Mouse (Mus musculus) brain, embryonic 14.5 days (tissue): ENCODE data around the gene Serpind1. TPM values are rescaled to one million over a fixed set of nuclear protein-coding genes. Genes with fewer than 3 reads are reported as not detected.
A peak's percentile ranks its signal among the peaks of the same experiment; 100 is the strongest.

ENCODE experiments used
- DNase-seq: peaks from one replicate; pipeline ENCODE4 v3.0.0-alpha.2; 2011; ENCODE audit warnings: low read depth
- CTCF ChIP-seq: fragments of 200-500 bp; IDR thresholded peaks from 2 replicates; pipeline ENCODE4 v1.5.1; 2012; ENCODE audit warnings: inconsistent platforms, mild to moderate bottlenecking, moderate library complexity, borderline replicate concordance; ENCODE audit not compliant: insufficient read depth, insufficient read length; ENCODE audit errors: extremely low read depth
- POLR2A ChIP-seq: fragments of 200-500 bp; IDR thresholded peaks from 2 replicates; pipeline ENCODE4 v1.6.1; 2012; ENCODE audit warnings: mild to moderate bottlenecking, inconsistent platforms, borderline replicate concordance; ENCODE audit not compliant: poor library complexity, insufficient read depth, insufficient read length, severe bottlenecking; ENCODE audit errors: extremely low read depth
- polyA plus RNA-seq: library from polyadenylated mRNA; depleted of rRNA; stranded (reverse); fragments of >200 nt; gene quantifications from 2 replicates; pipeline ENCODE4 v1.2.3, GENCODE M21; 2012; rRNA removed

Serpind1 gene
- 0.93 and 0.98 TPM in 2 replicates for polyA plus RNA-seq

GRCm38 (mm10) chr16:17331116-17331515 is at the start of gene Serpind1:
Serpind1 (plus strand) TSS chr16:17331371.
- TF ChIP-seq POLR2A (no peak), CTCF (no peak)

GRCm38 (mm10) chr16:17283151-17283550 is 48.0 kb upstream of the Serpind1 start:
- TF ChIP-seq CTCF: no peak
- TF ChIP-seq POLR2A: no peak
- no peak for DNase-seq

More at GRCm38 (mm10) chr16:17331116-17331515, at the start of gene Serpind1:
- no peak for DNase-seq

GRCm38 (mm10) chr16:17287103-17287502 is 44.1 kb upstream of the Serpind1 start:
- no peak for TF ChIP-seq POLR2A
- no peak for TF ChIP-seq CTCF
- DNase-seq: no peak

GRCm38 (mm10) chr16:17291016-17291415 is 40.2 kb upstream of the Serpind1 start:
- no peak for DNase-seq
- no peak for TF ChIP-seq POLR2A
- TF ChIP-seq CTCF: no peak

GRCm38 (mm10) chr16:17292751-17293150 is 38.4 kb upstream of the Serpind1 start:
- TF ChIP-seq CTCF: peak; percentile 97
- no peak for TF ChIP-seq POLR2A

GRCm38 (mm10) chr16:17300818-17301217 is 30.4 kb upstream of the Serpind1 start:
- no peak for DNase-seq
- no peak for TF ChIP-seq POLR2A
- TF ChIP-seq CTCF: no peak

More at GRCm38 (mm10) chr16:17292751-17293150, 38.4 kb upstream of the Serpind1 start:
- peak; percentile 74 for DNase-seq

- TF ChIP-seq POLR2A (no peak), CTCF (no peak)
- DNase-seq: no peak
These were observed 27.5 kb upstream of the Serpind1 start for GRCm38 (mm10) chr16:17303521-17304245.

GRCm38 (mm10) chr16:17307461-17307860 is 23.7 kb upstream of the Serpind1 start:
- no peak for DNase-seq
- TF ChIP-seq CTCF: no peak
- TF ChIP-seq POLR2A: no peak

- TF ChIP-seq POLR2A (no peak), CTCF (no peak)
These were observed 22.1 kb upstream of the Serpind1 start for GRCm38 (mm10) chr16:17309036-17309435.

GRCm38 (mm10) chr16:17312531-17312930 is 18.6 kb upstream of the Serpind1 start:
- DNase-seq: no peak
- TF ChIP-seq POLR2A (no peak), CTCF (no peak)

More at GRCm38 (mm10) chr16:17309036-17309435, 22.1 kb upstream of the Serpind1 start:
- DNase-seq: no peak

GRCm38 (mm10) chr16:17316554-17316953 is 14.6 kb upstream of the Serpind1 start:
- TF ChIP-seq CTCF: no peak
- no peak for TF ChIP-seq POLR2A

GRCm38 (mm10) chr16:17321481-17321880 is 9.7 kb upstream of the Serpind1 start:
- TF ChIP-seq CTCF (no peak), POLR2A (no peak)
- peak; percentile 39 for DNase-seq

More at GRCm38 (mm10) chr16:17316554-17316953, 14.6 kb upstream of the Serpind1 start:
- DNase-seq: no peak
